Mouse (Mus musculus): Measurements from ENCODE around the gene Gzmn.
A peak's percentile ranks its signal among the peaks of the same experiment; 100 is the strongest.
"Not testable (repeated sequence)": the region's sequence is repeated elsewhere in the genome, so short reads cannot be mapped to it uniquely, and the experiment has no call there.

The Gzmn gene

GRCm38 (mm10) chr14:56174499-56174898 is at the start of gene Gzmn:
Gene Gzmn, minus strand, starts transcription at chr14:56174599.
- no peak for DNase-seq (ENCODE audit: low spot score in 2 of 2)

GRCm38 (mm10) chr14:56211317-56211716 is 36.9 kb upstream of the Gzmn start, which contains the start of gene Gzmf:
Gene Gzmf, minus strand, starts transcription at chr14:56211417.
- no peak for DNase-seq (ENCODE audit: low spot score in 2 of 2)

- no peak for DNase-seq (ENCODE audit: low spot score in 2 of 2)
Measured at GRCm38 (mm10) chr14:56205613-56206012, 31.2 kb upstream of the Gzmn start.

GRCm38 (mm10) chr14:56205021-56205420 is 30.6 kb upstream of the Gzmn start:
- peak in 1 of 2 experiments; percentile 52 for DNase-seq (ENCODE audit: low spot score in 2 of 2)

- peak; percentile 41 to 74 for DNase-seq (ENCODE audit: low spot score in 2 of 2)
Measured at GRCm38 (mm10) chr14:56203975-56204374, 29.6 kb upstream of the Gzmn start.

- peak in 1 of 2 experiments; percentile 19 for DNase-seq (ENCODE audit: low spot score in 2 of 2)
Measured at GRCm38 (mm10) chr14:56186946-56187345, 12.5 kb upstream of the Gzmn start.

- DNase-seq (ENCODE audit: low spot score in 2 of 2), result no peak
Measured at GRCm38 (mm10) chr14:56186521-56186920, 12.1 kb upstream of the Gzmn start.

GRCm38 (mm10) chr14:56177651-56178050 is 3.3 kb upstream of the Gzmn start:
- DNase-seq (ENCODE audit: low spot score in 2 of 2), result peak; percentile 10 to 56

- DNase-seq (ENCODE audit: low spot score in 2 of 2), result no peak
Measured at GRCm38 (mm10) chr14:56173396-56173795, 1.0 kb downstream of the Gzmn start.

- no peak for DNase-seq (ENCODE audit: low spot score in 2 of 2)
Measured at GRCm38 (mm10) chr14:56172744-56173143, 1.7 kb downstream of the Gzmn start.

- no peak for DNase-seq (ENCODE audit: low spot score in 2 of 2)
Measured at GRCm38 (mm10) chr14:56168009-56168408, 6.4 kb downstream of the Gzmn start.

GRCm38 (mm10) chr14:56162109-56162508 is 12.3 kb downstream of the Gzmn start:
- DNase-seq (ENCODE audit: low spot score in 2 of 2), result no peak

GRCm38 (mm10) chr14:56159479-56159878 is 14.9 kb downstream of the Gzmn start, which contains the start of gene Gzmg:
Gene Gzmg, minus strand, starts transcription at chr14:56159579.
- not testable (repeated sequence) for DNase-seq (ENCODE audit: low spot score in 2 of 2)

GRCm38 (mm10) chr14:56155340-56155739 is 19.1 kb downstream of the Gzmn start:
- DNase-seq (ENCODE audit: low spot score in 2 of 2), result no peak

GRCm38 (mm10) chr14:56133675-56134074 is 40.7 kb downstream of the Gzmn start:
- not testable (repeated sequence) for DNase-seq (ENCODE audit: low spot score in 2 of 2)

- not testable (repeated sequence) for DNase-seq (ENCODE audit: low spot score in 2 of 2)
Measured at GRCm38 (mm10) chr14:56132508-56132907, 41.9 kb downstream of the Gzmn start, which contains the start of gene Gzmd. Gene Gzmd, minus strand, starts transcription at chr14:56132608.

- DNase-seq (ENCODE audit: low spot score in 2 of 2), result no peak
Measured at GRCm38 (mm10) chr14:56128341-56128740, 46.1 kb downstream of the Gzmn start.

GRCm38 (mm10) chr14:56123516-56123915 is 50.9 kb downstream of the Gzmn start:
- DNase-seq (ENCODE audit: low spot score in 2 of 2), result no peak

GRCm38 (mm10) chr14:56120525-56120924 is 53.9 kb downstream of the Gzmn start, which contains the start of gene Gzme:
Gene Gzme, minus strand, starts transcription at chr14:56120625.
- DNase-seq (ENCODE audit: low spot score in 2 of 2), result no peak
